Mouse (Mus musculus) inflammation-experienced regulatory T-cells, adult 16 weeks (primary cell): Measurements from ENCODE around the gene Lmntd1. TPM values are rescaled to one million over a fixed set of nuclear protein-coding genes. Genes with fewer than 3 reads are reported as not detected.

Experiments used
- polyA plus RNA-seq: library from polyadenylated mRNA; unstranded; fragments of 100-300 nt; shearing (Covaris generic); gene quantifications from one replicate; pipeline ENCODE4 v1.2.1, GENCODE M21; 2017

The Lmntd1 gene
- 0.16 TPM for polyA plus RNA-seq

GRCm38 (mm10) chr6:145614219-145614618 is at the start of gene Lmntd1:
TSS of gene Lmntd1 (minus strand) at chr6:145614319.

GRCm38 (mm10) chr6:145615666-145616210 is 1.6 kb upstream of the Lmntd1 start, which contains the start of gene Tuba3b:
TSS of gene Tuba3b (plus strand) at chr6:145615757.

Other genes starting within 250 kb of the Lmntd1 start
- not detected for gene Tuba3b, start 1.4 kb upstream of the Lmntd1 start, polyA plus RNA-seq
- 0.46 TPM for gene Rassf8, start 132.4 kb upstream of the Lmntd1 start, polyA plus RNA-seq